Mouse (Mus musculus) embryonic facial prominence, embryonic 14.5 days (tissue): ENCODE results near the gene Kiss1r. TPM values are rescaled to one million over a fixed set of nuclear protein-coding genes. Genes with fewer than 3 reads are reported as not detected.

Source experiments
- ATAC-seq: fragments of 200-750 bp; cut with Nextera tagmentation; 2 replicates; pipeline ENCODE4 v1.8.0; 2017; ENCODE audit warnings: low read depth, moderate number of reproducible peaks, moderate TSS enrichment
- DNase-seq: peaks from one replicate; pipeline ENCODE4 v3.0.0-alpha.2; 2015; ENCODE audit warnings: low spot score
- H3K27ac ChIP-seq: fragments of 300-500 bp; sonication (generic); replicated peaks from 2 replicates; pipeline ENCODE4 v1.5.1; 2014; ENCODE audit warnings: low read depth, mild to moderate bottlenecking, low read length, moderate library complexity
- H3K27me3 ChIP-seq: fragments of 300-500 bp; sonication (generic); replicated peaks from 2 replicates; pipeline ENCODE4 v1.6.1; 2014; ENCODE audit warnings: low read length; ENCODE audit not compliant: control insufficient read depth, insufficient read depth
- H3K36me3 ChIP-seq: fragments of 300-500 bp; sonication (generic); 2 replicates; pipeline ENCODE4 v1.6.1; 2014; ENCODE audit warnings: low read length, mixed read lengths; ENCODE audit not compliant: control insufficient read depth, insufficient read depth
- H3K4me1 ChIP-seq: fragments of 300-500 bp; sonication (generic); 2 replicates; pipeline ENCODE4 v1.6.1; 2014; ENCODE audit warnings: antibody characterized with exemption, low read length; ENCODE audit not compliant: control insufficient read depth, insufficient read depth
- H3K4me2 ChIP-seq: fragments of 300-500 bp; sonication (generic); 2 replicates; pipeline ENCODE4 v1.6.1; 2014; ENCODE audit warnings: low read depth, mild to moderate bottlenecking, low read length, moderate library complexity, mixed read lengths
- H3K4me3 ChIP-seq: fragments of 300-500 bp; sonication (generic); 2 replicates; pipeline ENCODE4 v1.5.1; 2014; ENCODE audit warnings: low read depth, mild to moderate bottlenecking, low read length
- H3K9ac ChIP-seq: fragments of 300-500 bp; sonication (generic); 2 replicates; pipeline ENCODE4 v1.6.1; 2014; ENCODE audit warnings: low read depth, mild to moderate bottlenecking, low read length, moderate library complexity, mixed read lengths
- H3K9me3 ChIP-seq: fragments of 300-500 bp; sonication (generic); 2 replicates; pipeline ENCODE4 v1.6.1; 2016; ENCODE audit warnings: low read length; ENCODE audit not compliant: control insufficient read depth
- WGBS: fragments of 180-500 bp; shearing (Covaris S2); extraction: QIAGEN DNeasy Blood & Tissue Kit; methylation state at CpG from one replicate; pipeline ENCODE4 v1.1.7; 2014; 5-methylcytosine and 5-hydroxymethylcytosine counted together
- polyA plus RNA-seq: library from polyadenylated mRNA; unstranded; fragments of >200 nt; fragmentation: Nextera tagmentation; extraction: Ambion mirVana; gene quantifications from 2 replicates; pipeline ENCODE4 v1.2.1, GENCODE M21; 2014

The Kiss1r gene
- polyA plus RNA-seq, 1 experiment from 2014 or later = 0.56 TPM

DNA sequence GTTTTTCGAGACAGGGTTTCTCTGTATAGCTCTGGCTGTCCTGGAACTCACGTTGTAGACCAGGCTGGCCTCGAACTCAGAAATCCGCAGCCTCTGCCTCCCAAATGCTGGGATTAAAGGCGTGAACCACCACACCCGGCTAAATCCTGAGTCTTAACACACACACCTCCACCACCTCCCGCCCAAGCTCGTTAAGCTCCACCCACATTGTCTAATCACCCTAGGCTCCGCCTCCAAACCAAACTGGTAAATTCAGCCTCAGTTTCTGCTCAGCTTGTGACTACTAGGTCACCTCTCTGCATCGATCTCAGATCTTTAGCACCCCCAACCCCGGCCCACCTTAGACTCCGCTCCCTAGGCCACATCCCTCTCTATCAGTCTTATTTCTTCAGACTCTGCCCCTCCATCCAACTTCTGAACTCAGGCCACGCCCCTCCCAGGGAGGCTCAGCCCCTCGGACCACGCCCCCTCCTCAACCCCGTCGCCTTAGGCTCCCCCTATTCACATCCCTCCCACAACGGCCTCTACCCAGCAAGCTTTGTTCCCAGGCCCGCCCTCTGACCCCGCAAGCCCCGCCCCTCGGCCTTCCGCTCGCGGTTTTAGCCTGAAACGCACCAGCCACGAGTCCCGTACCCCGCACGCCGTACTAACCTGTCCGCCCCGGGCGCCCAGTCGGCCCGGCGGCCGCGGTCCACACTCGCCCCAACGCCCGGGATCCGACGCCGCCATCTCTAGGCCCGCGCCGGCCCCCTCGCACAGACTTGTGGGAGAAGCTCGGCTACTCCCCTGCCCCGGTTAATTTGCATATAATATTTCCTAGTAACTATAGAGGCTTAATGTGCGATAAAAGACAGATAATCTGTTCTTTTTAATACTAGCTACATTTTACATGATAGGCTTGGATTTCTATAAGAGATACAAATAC lies 8.3 kb upstream of the Kiss1r start, which contains the start of gene Med16:
Gene Med16, minus strand, starts transcription at position 757 of the 925 bp plus-strand sequence.
- Histone ChIP-seq H3K9me3 (no peaks in the 10 kb centered on the region), H3K4me1 (no peaks in the 10 kb centered on the region), H3K36me3 (peaks cover 57% of the 10 kb centered on the region), H3K4me2 (peak within 1 kb of the TSS; percentile 50), H3K27me3 (no peaks in the 10 kb centered on the region), H3K4me3 (peak within 1 kb of the TSS; percentile 78), H3K9ac (peak within 1 kb of the TSS; percentile 97), H3K27ac (peak within 1 kb of the TSS; percentile 98)
- ATAC-seq = peak; percentile 95
- peak; percentile 98 for DNase-seq
- 3% methylated on average over 52 of the region's 52 CpGs for WGBS

DNA sequence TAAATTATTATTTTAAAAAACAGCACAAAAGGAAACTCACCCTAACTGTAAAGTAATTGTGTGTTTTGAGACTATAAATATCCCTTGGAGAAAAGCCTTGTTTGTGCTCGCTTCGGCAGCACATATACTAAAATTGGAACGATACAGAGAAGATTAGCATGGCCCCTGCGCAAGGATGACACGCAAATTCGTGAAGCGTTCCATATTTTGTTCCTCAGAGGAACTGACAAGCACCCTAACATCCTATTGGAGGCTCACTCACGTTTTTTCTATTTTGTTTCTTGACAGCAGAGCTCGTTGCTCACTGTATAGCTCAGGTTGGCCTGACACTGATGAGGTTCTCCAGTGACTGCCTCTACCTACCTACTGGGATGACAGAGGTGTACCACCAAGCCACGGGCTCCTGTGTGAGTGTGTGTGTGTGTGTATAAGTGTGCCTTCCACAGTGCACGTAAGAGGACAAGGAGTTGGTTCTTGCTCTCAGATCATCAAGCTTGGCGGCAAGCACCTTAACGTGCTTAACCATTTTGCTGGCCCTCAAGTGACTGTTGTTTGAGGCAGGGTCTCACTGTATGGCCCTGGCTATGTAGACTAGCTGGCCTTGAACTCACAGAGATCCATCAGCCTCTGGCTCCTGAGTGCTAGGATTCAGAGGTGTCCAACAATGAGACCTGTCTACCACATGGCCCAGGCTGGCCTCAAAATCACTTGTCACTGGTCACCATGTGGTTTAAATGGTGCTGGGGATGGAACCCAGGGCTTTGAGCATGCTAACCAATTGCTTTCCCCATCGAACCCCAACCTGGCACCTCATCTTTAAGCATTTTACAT lies 7.5 kb upstream of the Kiss1r start:
- ATAC-seq (peak; percentile 69), DNase-seq (peak; percentile 63)
- H3K4me3 ChIP-seq = peak overlapping the region; percentile 78
- H3K4me2 ChIP-seq = peak overlapping the region; percentile 50
- peak overlapping the region; percentile 98 for H3K27ac ChIP-seq
- 24% methylated on average over 14 of the region's 14 CpGs for WGBS
- no peaks in the 10 kb centered on the region for H3K4me1 ChIP-seq
- H3K9me3 ChIP-seq = no peaks in the 10 kb centered on the region
- H3K9ac ChIP-seq = peak overlapping the region; percentile 97
- H3K36me3 ChIP-seq = peaks cover 51% of the 10 kb centered on the region
- H3K27me3 ChIP-seq = no peaks in the 10 kb centered on the region

DNA sequence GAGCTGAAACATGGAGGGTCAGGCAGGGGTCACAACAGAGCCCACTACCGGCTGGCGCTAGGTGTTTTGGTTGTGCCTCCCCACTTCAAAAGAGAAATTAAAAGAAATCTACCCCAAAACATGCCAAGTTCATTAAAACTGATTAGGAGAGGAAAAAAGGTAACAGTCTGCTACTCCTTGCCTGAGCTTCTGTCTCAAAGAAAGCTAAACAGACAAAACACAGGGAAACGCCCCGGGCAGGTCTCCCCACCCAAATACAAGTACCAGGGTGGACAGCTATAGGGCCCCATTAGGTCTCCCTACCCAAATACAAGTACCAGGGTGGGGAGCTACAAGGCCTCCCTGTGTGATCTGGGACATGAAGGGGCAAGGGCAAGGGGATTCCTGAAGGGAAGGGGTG lies 6.2 kb upstream of the Kiss1r start, which contains the start of gene Gm26602:
Gene Gm26602, plus strand, starts transcription at position 301 of the 400 bp plus-strand sequence.
- Histone ChIP-seq H3K36me3 (peaks cover 39% of the 10 kb centered on the region), H3K9ac (no peak within 1 kb of the TSS), H3K4me2 (no peak within 1 kb of the TSS), H3K27ac (peak within 1 kb of the TSS; percentile 98; the same call in 1 of the 2 replicates), H3K4me1 (peaks cover 1% of the 10 kb centered on the region), H3K27me3 (no peaks in the 10 kb centered on the region), H3K4me3 (no peak within 1 kb of the TSS), H3K9me3 (no peaks in the 10 kb centered on the region)
- no peak for DNase-seq
- 92% methylated on average over 4 of the region's 4 CpGs for WGBS
- no peak for ATAC-seq

DNA sequence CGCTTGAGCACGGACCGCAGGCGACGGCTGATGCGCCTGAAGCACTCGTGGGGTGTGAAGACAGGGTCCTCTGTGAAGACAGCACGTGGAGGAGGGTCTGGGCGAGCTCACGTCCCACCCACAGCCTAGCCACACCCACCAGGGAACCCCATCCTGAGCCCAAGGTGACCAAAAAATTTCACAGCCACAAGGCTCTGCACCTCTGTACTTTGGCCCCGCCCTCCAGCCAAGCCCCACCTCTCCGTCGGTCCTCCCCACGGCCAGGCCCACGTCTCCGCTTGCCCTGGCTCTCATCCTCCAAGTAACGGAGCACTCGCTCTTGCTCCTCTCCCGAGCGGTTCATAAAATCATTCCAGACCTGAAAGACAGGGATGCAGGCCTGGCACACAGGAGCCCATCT lies 4.4 kb upstream of the Kiss1r start:
- peaks cover 8% of the 10 kb centered on the region for H3K4me1 ChIP-seq
- 60% methylated on average over 20 of the region's 20 CpGs for WGBS
- H3K27me3 ChIP-seq = peaks cover 1% of the 10 kb centered on the region
- H3K4me2 ChIP-seq = no peak overlapping the region
- H3K9me3 ChIP-seq = no peaks in the 10 kb centered on the region
- H3K9ac ChIP-seq = no peak overlapping the region
- ATAC-seq (no peak), DNase-seq (no peak)
- H3K27ac ChIP-seq = no peak overlapping the region
- no peak overlapping the region for H3K4me3 ChIP-seq
- H3K36me3 ChIP-seq = peaks cover 26% of the 10 kb centered on the region

DNA sequence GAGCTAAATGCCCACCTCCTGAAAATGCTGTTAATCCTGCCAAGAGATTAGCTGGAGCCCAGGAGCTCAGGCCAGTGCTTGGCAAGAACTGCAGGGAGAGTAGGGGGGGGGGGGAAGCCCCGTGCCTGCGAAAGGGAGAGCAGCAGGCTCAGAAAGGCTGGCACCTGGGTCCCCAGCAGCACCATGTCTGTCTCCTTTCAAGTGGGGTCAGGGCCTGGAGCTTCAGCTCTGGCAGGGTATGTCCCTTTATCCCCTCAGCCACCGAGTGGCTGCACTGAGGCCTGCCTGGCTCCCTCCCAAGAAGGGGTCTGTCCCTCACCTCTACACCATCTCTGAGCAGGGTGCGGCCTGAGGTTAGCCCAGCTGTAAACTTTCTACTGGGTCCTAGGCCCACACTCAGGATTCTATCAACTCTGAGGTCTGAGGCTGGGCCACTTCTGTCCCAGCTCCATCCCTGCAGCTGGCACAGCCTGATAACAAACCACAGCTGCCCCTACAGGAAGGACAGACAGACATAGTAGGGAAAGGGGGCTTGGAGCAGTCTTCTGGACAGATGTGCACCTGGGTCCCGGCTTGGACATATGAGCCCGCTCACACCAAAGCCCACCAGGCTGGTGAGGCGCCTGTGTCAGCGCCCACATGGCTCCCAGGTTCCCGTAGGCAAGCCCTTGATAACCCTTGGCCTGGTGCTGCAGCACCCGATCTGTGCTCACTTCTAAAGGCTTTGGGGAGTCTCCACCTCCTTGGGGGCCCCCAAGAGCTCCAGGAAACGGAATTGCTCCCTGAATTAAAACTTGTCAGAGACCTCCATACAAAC lies 2.4 kb upstream of the Kiss1r start:
- Histone ChIP-seq H3K36me3 (peaks cover 26% of the 10 kb centered on the region), H3K27me3 (peaks cover 20% of the 10 kb centered on the region), H3K9me3 (no peaks in the 10 kb centered on the region), H3K9ac (peak overlapping the region; percentile 22; the same call in 1 of the 2 replicates), H3K27ac (no peak overlapping the region), H3K4me2 (no peak overlapping the region), H3K4me3 (no peak overlapping the region), H3K4me1 (peaks cover 8% of the 10 kb centered on the region)
- WGBS = 77% methylated on average over 8 of the region's 11 CpGs
- ATAC-seq (no peak), DNase-seq (no peak)

DNA sequence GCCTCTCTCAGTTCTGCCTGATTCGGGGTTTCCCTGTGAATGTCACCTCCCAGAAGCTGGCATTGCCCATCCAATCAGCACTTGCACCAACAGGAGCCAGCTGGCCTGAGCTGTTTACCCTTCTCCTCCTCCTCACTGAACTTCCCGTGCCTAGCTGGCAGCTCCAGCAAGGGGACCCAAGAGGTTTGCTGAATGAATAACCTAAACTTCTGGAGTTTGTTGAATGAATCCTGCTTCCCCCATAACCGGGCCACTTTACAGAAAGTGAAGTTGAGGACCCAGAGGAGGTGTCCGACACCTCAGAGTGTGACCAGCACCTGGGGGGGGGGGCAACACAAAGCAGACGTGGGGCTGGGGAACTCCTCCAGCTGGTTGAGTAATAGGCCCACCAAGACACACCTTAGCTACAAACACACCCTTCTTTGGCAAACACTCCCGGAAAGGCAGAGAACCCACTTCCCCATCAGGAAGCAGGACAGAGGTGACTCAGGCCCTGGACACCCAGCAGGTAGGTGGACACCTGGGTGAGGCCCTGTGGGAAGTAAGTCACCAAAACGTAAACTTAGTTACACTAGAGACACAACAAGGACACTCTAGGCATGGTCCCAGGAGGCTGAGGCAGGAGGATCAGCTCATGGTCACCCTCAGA lies 1.7 kb upstream of the Kiss1r start:
- H3K4me1 ChIP-seq = peaks cover 8% of the 10 kb centered on the region
- no peak overlapping the region for H3K4me3 ChIP-seq
- DNase-seq (no peak), ATAC-seq (no peak)
- no peak overlapping the region for H3K27ac ChIP-seq
- H3K9ac ChIP-seq = 0 out of 2 replicates have a peak overlapping the region, but pooled peaks have one; percentile 20
- H3K4me2 ChIP-seq = peak overlapping the region; percentile 97; the same call in 1 of the 2 replicates
- H3K27me3 ChIP-seq = peaks cover 28% of the 10 kb centered on the region
- 67% methylated on average over 6 of the region's 7 CpGs for WGBS
- no peaks in the 10 kb centered on the region for H3K9me3 ChIP-seq
- H3K36me3 ChIP-seq = peaks cover 26% of the 10 kb centered on the region

DNA sequence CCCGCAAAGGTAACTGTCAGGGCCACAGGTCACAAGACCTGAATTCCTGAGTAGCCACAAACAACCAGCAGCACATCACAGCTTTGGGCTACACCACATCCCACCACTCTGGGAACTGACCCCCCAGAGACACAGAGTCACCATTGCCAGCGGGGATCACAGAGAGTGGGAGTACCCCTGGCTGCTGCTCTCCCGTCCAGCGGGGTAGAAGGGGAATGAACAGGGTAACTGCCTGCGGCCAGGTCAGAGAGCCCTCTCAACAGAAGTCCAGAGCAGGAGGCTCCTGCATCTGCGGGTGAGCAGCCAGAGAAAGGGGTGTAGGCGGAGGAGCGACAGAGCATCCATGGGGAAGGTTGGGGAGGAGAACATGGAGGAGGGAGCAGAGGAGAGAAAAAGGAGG lies 690 bp upstream of the Kiss1r start:
- Histone ChIP-seq H3K9me3 (no peaks in the 10 kb centered on the region), H3K9ac (peak overlapping the region; percentile 97), H3K4me3 (peak overlapping the region; percentile 82), H3K36me3 (peaks cover 16% of the 10 kb centered on the region), H3K27me3 (peaks cover 38% of the 10 kb centered on the region), H3K4me1 (peaks cover 15% of the 10 kb centered on the region), H3K27ac (peak overlapping the region; percentile 85; the same call in 1 of the 2 replicates), H3K4me2 (peak overlapping the region; percentile 97)
- no peak for DNase-seq
- 5% methylated on average over 8 of the region's 8 CpGs for WGBS
- no peak for ATAC-seq
